Mouse (Mus musculus): ENCODE data around the gene Ctsq. TPM values are rescaled to one million over a fixed set of nuclear protein-coding genes. Genes with fewer than 3 reads are reported as not detected.
"Not testable (repeated sequence)": the region's sequence is repeated elsewhere in the genome, so short reads cannot be mapped to it uniquely, and the experiment has no call there.

Ctsq gene
- not detected in 2 replicates for polyA plus RNA-seq (2016; fragmentation: Nextera tagmentation; extraction: Ambion mirVana)

DNA sequence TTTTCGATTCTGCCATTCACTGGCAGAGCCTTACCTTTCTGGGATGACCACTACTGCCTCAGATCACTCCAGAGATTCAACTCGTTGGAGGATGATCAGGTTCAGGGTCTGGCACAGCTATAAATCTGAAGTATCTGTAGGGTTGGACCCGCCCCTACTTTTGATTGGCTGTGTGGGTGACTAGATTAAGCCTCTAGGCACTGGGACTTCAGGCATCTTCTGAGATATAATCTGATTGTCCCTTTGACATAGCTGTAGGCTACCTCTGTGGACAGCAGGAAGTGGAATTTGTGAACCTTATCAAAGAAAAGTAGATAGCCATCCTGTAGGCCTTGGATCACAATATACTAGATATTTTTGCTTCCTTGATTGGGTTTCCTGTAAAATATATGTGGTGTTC is at the start of gene Ctsq:
Gene Ctsq (minus strand): TSS at position 101 of the 400 bp plus-strand sequence.
- H3K27ac ChIP-seq = no peak within 1 kb of the TSS
- peaks cover 39% of the 10 kb centered on the region for H3K9me3 ChIP-seq
- WGBS = 59% methylated on average over 3 of the region's 3 CpGs
- H3K4me1 ChIP-seq (replicated peaks) = no peaks in the 10 kb centered on the region
- no peak for DNase-seq (ENCODE audit: low spot score)
- no peaks in the 10 kb centered on the region for H3K36me3 ChIP-seq
- no peak within 1 kb of the TSS for H3K4me3 ChIP-seq
- H3K27me3 ChIP-seq (ENCODE audit: insufficient read depth, poor library complexity, severe bottlenecking) = no peaks in the 10 kb centered on the region

DNA sequence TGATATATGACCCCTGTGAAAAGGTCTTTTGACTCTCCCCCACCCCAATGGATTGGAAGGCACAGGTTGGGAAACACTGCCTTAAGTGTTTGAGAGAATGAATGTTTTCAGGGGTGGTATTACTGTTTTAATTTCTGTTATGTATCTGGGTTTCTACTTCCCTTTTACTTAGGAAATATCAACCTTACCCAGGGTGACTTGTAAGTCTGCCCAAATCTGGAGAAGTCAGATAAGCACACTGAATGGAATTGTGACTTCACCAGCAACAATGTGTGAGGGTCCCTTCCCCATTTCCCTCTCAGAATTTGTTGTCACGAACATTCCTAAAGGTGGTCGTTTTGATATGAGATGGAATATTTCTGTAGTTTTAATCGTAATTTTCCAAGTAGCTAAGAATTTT is 17.6 kb downstream of the Ctsq start:
- Histone ChIP-seq H3K27me3 (ENCODE audit: insufficient read depth, poor library complexity, severe bottlenecking) (no peaks in the 10 kb centered on the region), H3K27ac (no peak overlapping the region), H3K4me1 (replicated peaks) (no peaks in the 10 kb centered on the region), H3K9me3 (peaks cover 62% of the 10 kb centered on the region), H3K36me3 (no peaks in the 10 kb centered on the region), H3K4me3 (no peak overlapping the region)
- 90% methylated on average over 3 of the region's 3 CpGs for WGBS
- DNase-seq (ENCODE audit: low spot score) = no peak

DNA sequence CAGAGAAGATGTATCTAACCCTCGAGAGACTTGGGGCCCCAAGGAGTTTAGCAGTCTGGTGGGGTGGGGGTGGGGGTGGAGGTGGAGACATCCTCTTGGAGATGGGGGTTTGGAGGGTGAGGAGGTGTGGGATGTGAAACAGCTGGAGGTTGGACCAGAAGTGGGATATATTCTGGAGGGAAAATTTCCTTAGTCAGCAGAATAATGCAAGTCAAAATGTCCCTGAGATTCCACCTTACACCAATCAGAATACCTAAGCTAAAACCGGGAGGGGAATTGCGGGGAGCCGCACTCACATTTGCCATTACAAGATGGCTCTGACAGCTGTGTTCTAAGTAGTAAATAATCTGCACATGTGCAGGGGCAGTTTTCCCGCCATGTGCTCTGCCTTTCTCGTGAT is 18.6 kb downstream of the Ctsq start:
- H3K27ac ChIP-seq = no peak overlapping the region
- peaks cover 58% of the 10 kb centered on the region for H3K9me3 ChIP-seq
- 80% methylated on average over 6 of the region's 6 CpGs for WGBS

DNA sequence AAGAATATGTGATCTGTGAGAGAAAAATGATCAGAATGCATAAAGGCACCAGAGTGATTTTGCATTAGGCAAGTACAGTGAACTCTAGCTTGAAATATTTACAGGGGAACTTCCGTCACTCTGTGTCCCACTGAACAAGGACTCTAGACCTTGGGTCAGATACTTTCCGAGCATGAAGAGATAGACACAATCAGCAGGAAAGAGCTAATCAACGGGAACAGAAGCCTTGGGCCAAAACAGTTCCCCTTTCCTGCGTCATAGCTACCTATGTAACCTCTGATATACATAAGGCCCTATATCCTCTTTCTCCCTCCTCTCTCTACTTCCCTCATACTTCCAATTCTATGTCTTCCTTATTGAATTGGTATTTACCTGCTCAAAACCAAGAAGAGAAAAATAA is 30.3 kb downstream of the Ctsq start:
- Histone ChIP-seq H3K36me3 (no peaks in the 10 kb centered on the region), H3K9me3 (peaks cover 44% of the 10 kb centered on the region), H3K4me3 (no peak overlapping the region), H3K27ac (no peak overlapping the region), H3K27me3 (ENCODE audit: insufficient read depth, poor library complexity, severe bottlenecking) (no peaks in the 10 kb centered on the region), H3K4me1 (replicated peaks) (no peaks in the 10 kb centered on the region)
- no peak for DNase-seq (ENCODE audit: low spot score)
- WGBS = 81% methylated on average over 4 of the region's 4 CpGs

More for the DNA sequence above, 18.6 kb downstream of the Ctsq start:
- no peak overlapping the region for H3K4me3 ChIP-seq
- H3K36me3 ChIP-seq = no peaks in the 10 kb centered on the region
- DNase-seq (ENCODE audit: low spot score) = no peak
- no peaks in the 10 kb centered on the region for H3K27me3 ChIP-seq (ENCODE audit: insufficient read depth, poor library complexity, severe bottlenecking)
- H3K4me1 ChIP-seq (replicated peaks) = no peaks in the 10 kb centered on the region

DNA sequence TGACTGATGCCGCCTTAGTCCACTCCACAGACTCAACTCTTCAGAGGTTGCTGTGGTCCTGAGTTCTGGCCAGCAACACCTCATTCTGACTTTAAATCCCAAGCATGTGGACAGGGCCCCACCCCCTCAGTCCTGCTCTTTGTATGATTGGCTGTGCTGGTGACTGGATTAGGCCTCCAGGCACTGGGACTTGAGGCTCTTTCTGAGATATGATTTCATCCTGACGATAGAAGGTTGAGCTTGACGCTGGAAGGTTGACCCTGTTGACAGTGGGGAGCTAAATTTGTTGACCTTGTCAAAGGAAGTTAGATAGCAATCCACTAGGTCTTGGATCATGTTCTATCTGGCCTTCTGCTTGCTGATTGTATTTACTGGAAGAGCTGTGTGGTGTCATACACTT is 34.6 kb downstream of the Ctsq start, which contains the start of gene Ctsj:
Gene Ctsj (minus strand): TSS at position 101 of the 400 bp plus-strand sequence.
- no peak within 1 kb of the TSS for H3K4me3 ChIP-seq
- 75% methylated on average over 3 of the region's 3 CpGs for WGBS
- H3K9me3 ChIP-seq = peaks cover 47% of the 10 kb centered on the region
- no peaks in the 10 kb centered on the region for H3K27me3 ChIP-seq (ENCODE audit: insufficient read depth, poor library complexity, severe bottlenecking)
- no peak within 1 kb of the TSS for H3K27ac ChIP-seq
- no peaks in the 10 kb centered on the region for H3K4me1 ChIP-seq (replicated peaks)
- no peak for DNase-seq (ENCODE audit: low spot score)
- H3K36me3 ChIP-seq = no peaks in the 10 kb centered on the region

DNA sequence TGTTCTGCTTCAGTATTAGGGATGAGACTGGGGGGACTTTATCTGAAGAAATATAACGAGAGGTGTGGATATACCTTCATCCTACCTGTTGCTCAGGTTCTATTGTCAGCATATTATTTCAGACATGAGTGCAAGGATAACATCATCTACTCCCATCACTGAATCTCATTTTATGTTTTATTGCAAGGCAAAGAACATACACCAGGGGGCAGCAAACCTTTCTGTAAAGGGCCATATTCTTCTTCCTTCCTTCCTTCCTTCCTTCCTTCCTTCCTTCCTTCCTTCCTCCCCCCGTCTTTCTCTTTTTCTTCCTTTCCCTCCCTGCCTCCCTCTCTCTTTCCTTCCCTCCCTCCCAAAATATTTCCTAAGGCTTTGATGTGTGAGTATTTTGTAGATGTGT is 42.8 kb downstream of the Ctsq start:
- H3K9me3 ChIP-seq = peaks cover 49% of the 10 kb centered on the region

DNA sequence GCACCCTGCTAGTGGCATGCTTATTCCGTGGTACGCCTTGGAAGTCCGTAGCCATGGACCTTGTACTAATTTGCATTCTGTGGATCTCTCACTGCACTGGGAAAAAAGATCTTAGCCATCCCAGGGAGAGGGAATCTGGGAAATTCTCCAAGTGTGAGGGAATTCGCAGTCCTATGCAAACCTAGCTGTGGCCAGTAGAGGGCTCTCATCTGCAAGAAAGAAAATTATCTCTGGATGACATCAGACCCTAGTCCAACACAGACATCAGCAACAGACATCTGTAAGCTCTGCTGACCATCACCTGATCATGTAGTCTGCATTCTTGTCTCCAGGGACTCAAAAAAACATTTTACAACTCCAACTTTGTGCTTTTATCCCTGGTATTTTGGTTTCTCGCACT is 53.5 kb downstream of the Ctsq start:
- not testable (repeated sequence) for H3K9me3 ChIP-seq; H3K4me1 ChIP-seq (replicated peaks); H3K27me3 ChIP-seq (ENCODE audit: insufficient read depth, poor library complexity, severe bottlenecking); H3K4me3 ChIP-seq; H3K27ac ChIP-seq; DNase-seq (ENCODE audit: low spot score); H3K36me3 ChIP-seq
- WGBS = 71% methylated on average over 5 of the region's 5 CpGs

More for the DNA sequence above, 42.8 kb downstream of the Ctsq start:
- H3K27me3 ChIP-seq (ENCODE audit: insufficient read depth, poor library complexity, severe bottlenecking) = no peaks in the 10 kb centered on the region
- no peaks in the 10 kb centered on the region for H3K36me3 ChIP-seq
- H3K4me1 ChIP-seq (replicated peaks) = no peaks in the 10 kb centered on the region
- DNase-seq (ENCODE audit: low spot score) = no peak
- no peak overlapping the region for H3K27ac ChIP-seq
- WGBS = 70% methylated on average over 2 of the region's 2 CpGs
- no peak overlapping the region for H3K4me3 ChIP-seq

Other genes starting within 250 kb of the Ctsq start
- not detected in 2 replicates for gene Ctsll3, start 237.8 kb downstream of the Ctsq start, polyA plus RNA-seq (2016; fragmentation: Nextera tagmentation; extraction: Ambion mirVana)
- 0.11 TPM in 1 of 2 replicates, not detected in the other for gene 4930486L24Rik, start 176.2 kb downstream of the Ctsq start, polyA plus RNA-seq (2016; fragmentation: Nextera tagmentation; extraction: Ambion mirVana)
- 0.24 TPM in 1 of 2 replicates, not detected in the other for gene Gm49392, start 143.7 kb downstream of the Ctsq start, polyA plus RNA-seq (2016; fragmentation: Nextera tagmentation; extraction: Ambion mirVana)
- 1.3 and 2.2 TPM in 2 replicates for gene Ctla2b, start 143.2 kb downstream of the Ctsq start, polyA plus RNA-seq (2016; fragmentation: Nextera tagmentation; extraction: Ambion mirVana)
- gene Tpbpb, start 135.8 kb downstream of the Ctsq start, polyA plus RNA-seq (2016; fragmentation: Nextera tagmentation; extraction: Ambion mirVana) = not detected in 2 replicates
- not detected in 2 replicates for gene Gm49393, start 105.0 kb downstream of the Ctsq start, polyA plus RNA-seq (2016; fragmentation: Nextera tagmentation; extraction: Ambion mirVana)
- 1.1 and 1.8 TPM in 2 replicates for gene Gm49391, start 104.1 kb downstream of the Ctsq start, polyA plus RNA-seq (2016; fragmentation: Nextera tagmentation; extraction: Ambion mirVana)
- gene Ctla2a, start 104.0 kb downstream of the Ctsq start, polyA plus RNA-seq (2016; fragmentation: Nextera tagmentation; extraction: Ambion mirVana) = 12.6 and 13.7 TPM in 2 replicates
- gene Tpbpa, start 98.6 kb downstream of the Ctsq start, polyA plus RNA-seq (2016; fragmentation: Nextera tagmentation; extraction: Ambion mirVana) = not detected in 2 replicates
- not detected in 2 replicates for gene Ctsj, start 34.7 kb downstream of the Ctsq start, polyA plus RNA-seq (2016; fragmentation: Nextera tagmentation; extraction: Ambion mirVana)
- not detected in 2 replicates for gene Ctsr, start 123.6 kb upstream of the Ctsq start, polyA plus RNA-seq (2016; fragmentation: Nextera tagmentation; extraction: Ambion mirVana)
- gene Cts6, start 162.8 kb upstream of the Ctsq start, polyA plus RNA-seq (2016; fragmentation: Nextera tagmentation; extraction: Ambion mirVana) = not detected in 2 replicates
- gene Cts8, start 214.7 kb upstream of the Ctsq start, polyA plus RNA-seq (2016; fragmentation: Nextera tagmentation; extraction: Ambion mirVana) = not detected in 2 replicates
- gene Gm49398, start 248.2 kb upstream of the Ctsq start, polyA plus RNA-seq (2016; fragmentation: Nextera tagmentation; extraction: Ambion mirVana) = not detected in 2 replicates